Mouse (Mus musculus): ENCODE data around the gene Olfr141. TPM values are rescaled to one million over a fixed set of nuclear protein-coding genes. Genes with fewer than 3 reads are reported as not detected.

The Olfr141 gene
- total RNA-seq (2017): not detected in 2 replicates

GRCm38 (mm10) chr2:86809918-86810317 lies at the start of gene Olfr141:
Gene Olfr141 (minus strand): TSS chr2:86810018.
- ATAC-seq (replicated peaks in 1 of 2; ENCODE audit: insufficient read depth in 1 of 2, low FRiP score in 2 of 2, low TSS enrichment in 1 of 2, low read depth in 1 of 2, poor library complexity in 2 of 2, severe bottlenecking in 2 of 2): no peak

GRCm38 (mm10) chr2:86851596-86851995 lies 41.8 kb upstream of the Olfr141 start, which contains the start of gene Olfr1095:
Gene Olfr1095 (minus strand): TSS chr2:86851696.
- no peak for ATAC-seq (replicated peaks in 1 of 2; ENCODE audit: insufficient read depth in 1 of 2, low FRiP score in 2 of 2, low TSS enrichment in 1 of 2, low read depth in 1 of 2, poor library complexity in 2 of 2, severe bottlenecking in 2 of 2)

GRCm38 (mm10) chr2:86824363-86824762 lies 14.5 kb upstream of the Olfr141 start, which contains the start of gene Olfr1094:
Gene Olfr1094 (plus strand): TSS chr2:86824663.
- no peak for ATAC-seq (replicated peaks in 1 of 2; ENCODE audit: insufficient read depth in 1 of 2, low FRiP score in 2 of 2, low TSS enrichment in 1 of 2, low read depth in 1 of 2, poor library complexity in 2 of 2, severe bottlenecking in 2 of 2)

- ATAC-seq (replicated peaks in 1 of 2; ENCODE audit: insufficient read depth in 1 of 2, low FRiP score in 2 of 2, low TSS enrichment in 1 of 2, low read depth in 1 of 2, poor library complexity in 2 of 2, severe bottlenecking in 2 of 2): no peak
Measured at GRCm38 (mm10) chr2:86782179-86782578, 27.6 kb downstream of the Olfr141 start, which contains the start of gene Olfr1093. Gene Olfr1093 (plus strand): TSS chr2:86782479.

- ATAC-seq (replicated peaks in 1 of 2; ENCODE audit: insufficient read depth in 1 of 2, low FRiP score in 2 of 2, low TSS enrichment in 1 of 2, low read depth in 1 of 2, poor library complexity in 2 of 2, severe bottlenecking in 2 of 2): no peak
Measured at GRCm38 (mm10) chr2:86761050-86761449, 48.8 kb downstream of the Olfr141 start.

- ATAC-seq (replicated peaks in 1 of 2; ENCODE audit: insufficient read depth in 1 of 2, low FRiP score in 2 of 2, low TSS enrichment in 1 of 2, low read depth in 1 of 2, poor library complexity in 2 of 2, severe bottlenecking in 2 of 2): no peak
Measured at GRCm38 (mm10) chr2:86758893-86759292, 50.9 kb downstream of the Olfr141 start, which contains the start of gene Olfr1090. Gene Olfr1090 (minus strand): TSS chr2:86758993.

Other genes with a start within 250 kb of the Olfr141 start
- not detected in 2 replicates for gene Olfr1082, start 211.1 kb downstream of the Olfr141 start, total RNA-seq (2017)
- not detected in 2 replicates for gene Olfr1084, start 170.3 kb downstream of the Olfr141 start, total RNA-seq (2017)
- not detected in 2 replicates for gene Olfr1085, start 148.0 kb downstream of the Olfr141 start, total RNA-seq (2017)
- not detected in 2 replicates for gene Olfr1086, start 129.9 kb downstream of the Olfr141 start, total RNA-seq (2017)
- not detected in 2 replicates for gene Olfr1087, start 111.6 kb downstream of the Olfr141 start, total RNA-seq (2017)
- gene Olfr1089, start 76.3 kb downstream of the Olfr141 start, total RNA-seq (2017): not detected in 2 replicates
- not detected in 2 replicates for gene Olfr1090, start 51.0 kb downstream of the Olfr141 start, total RNA-seq (2017)
- not detected in 2 replicates for gene Olfr1093, start 27.5 kb downstream of the Olfr141 start, total RNA-seq (2017)
- gene Olfr1094, start 14.6 kb upstream of the Olfr141 start, total RNA-seq (2017): not detected in 2 replicates
- gene Olfr1095, start 41.7 kb upstream of the Olfr141 start, total RNA-seq (2017): not detected in 2 replicates
- gene Gm13723, start 64.8 kb upstream of the Olfr141 start, total RNA-seq (2017): not detected in 2 replicates
- not detected in 2 replicates for gene Olfr1097, start 82.2 kb upstream of the Olfr141 start, total RNA-seq (2017)
- not detected in 2 replicates for gene Olfr1098, start 114.5 kb upstream of the Olfr141 start, total RNA-seq (2017)
- not detected in 2 replicates for gene Olfr1099, start 150.7 kb upstream of the Olfr141 start, total RNA-seq (2017)
- not detected in 2 replicates for gene Olfr1100, start 169.9 kb upstream of the Olfr141 start, total RNA-seq (2017)
- not detected in 2 replicates for gene Olfr1101, start 181.2 kb upstream of the Olfr141 start, total RNA-seq (2017)
- gene Olfr1102, start 188.4 kb upstream of the Olfr141 start, total RNA-seq (2017): not detected in 2 replicates
- gene Olfr1104, start 217.1 kb upstream of the Olfr141 start, total RNA-seq (2017): not detected in 2 replicates
- gene Olfr1105, start 226.5 kb upstream of the Olfr141 start, total RNA-seq (2017): not detected in 2 replicates
- gene Olfr1106, start 242.3 kb upstream of the Olfr141 start, total RNA-seq (2017): not detected in 2 replicates